Mouse (Mus musculus): Measurements from ENCODE around the gene Cul1. TPM values are rescaled to one million over a fixed set of nuclear protein-coding genes. Genes with fewer than 3 reads are reported as not detected.

The Cul1 gene
- polyA plus RNA-seq (2017; shearing (Covaris generic)) = 100 to 1,000 TPM; 110 to 111 TPM

DNA sequence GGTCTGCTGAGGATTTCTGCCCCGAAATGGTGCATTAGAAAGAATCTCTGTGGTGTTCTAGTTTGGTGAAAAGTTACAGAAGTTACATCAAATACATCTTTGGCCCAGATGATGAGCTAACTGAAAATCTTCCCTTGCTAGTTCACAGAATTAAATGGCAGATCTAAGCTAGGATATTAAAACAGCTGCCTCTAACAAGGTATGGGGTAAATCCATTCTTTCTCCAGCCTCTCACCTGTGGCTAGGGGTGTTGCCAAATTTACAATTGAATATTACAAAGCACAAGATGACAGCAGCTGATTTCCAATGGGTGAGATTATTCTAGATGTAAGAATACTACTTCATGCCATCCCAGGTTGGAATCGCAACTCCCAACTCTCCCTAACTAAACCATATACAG is at the start of gene Cul1:
Gene Cul1, plus strand, starts transcription at position 301 of the 400 bp plus-strand sequence.

Other genes starting within 250 kb of the Cul1 start
- 10 to 100 TPM; 61.8 to 62.6 TPM for gene Ezh2, start 141.9 kb downstream of the Cul1 start, polyA plus RNA-seq (2017; shearing (Covaris generic))

Data from activated CD4-positive, CD25-positive, alpha-beta regulatory T cell (primary cell).